Mouse (Mus musculus) yolk sac, embryonic 10.5 days (tissue): Measurements from ENCODE around the gene Tom1l1.

Experiments
- DNase-seq: peaks from one replicate; pipeline ENCODE4 v3.0.0-alpha.2; 2017; ENCODE audit warnings: low spot score

Tom1l1 gene

DNA sequence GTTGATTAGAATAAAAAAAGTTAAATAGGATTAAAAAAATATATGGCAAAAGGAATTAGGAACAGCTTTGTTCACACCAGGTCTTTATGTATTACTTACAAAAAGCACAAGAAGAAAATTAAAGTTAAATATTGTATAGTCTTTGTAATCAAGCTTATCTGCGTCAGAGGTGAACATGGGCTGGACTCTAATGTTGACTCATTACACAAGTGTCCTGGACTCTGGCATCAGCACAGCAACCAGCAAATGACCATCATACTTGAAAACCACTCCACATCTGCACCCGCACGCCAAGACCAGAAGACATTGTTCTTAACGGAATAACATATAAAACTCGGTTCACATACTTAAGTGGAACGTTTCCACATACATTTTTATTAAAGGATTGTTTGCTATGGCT, 20.8 kb downstream of the Tom1l1 start:
- peak; percentile 40 for DNase-seq

GRCm38 (mm10) chr11:90666916-90667315, 21.2 kb downstream of the Tom1l1 start:
- DNase-seq: no peak

- peak; percentile 75 for DNase-seq
Measured at GRCm38 (mm10) chr11:90666144-90666757, 21.9 kb downstream of the Tom1l1 start.

- DNase-seq: peak; percentile 67
Measured at GRCm38 (mm10) chr11:90665161-90665560, 23.0 kb downstream of the Tom1l1 start.

- DNase-seq: peak; percentile 61
Measured at GRCm38 (mm10) chr11:90664345-90664986, 23.7 kb downstream of the Tom1l1 start.

- DNase-seq: peak; percentile 29
Measured at GRCm38 (mm10) chr11:90663618-90664297, 24.4 kb downstream of the Tom1l1 start.

GRCm38 (mm10) chr11:90663052-90663451, 25.1 kb downstream of the Tom1l1 start:
- peak; percentile 29 for DNase-seq

DNA sequence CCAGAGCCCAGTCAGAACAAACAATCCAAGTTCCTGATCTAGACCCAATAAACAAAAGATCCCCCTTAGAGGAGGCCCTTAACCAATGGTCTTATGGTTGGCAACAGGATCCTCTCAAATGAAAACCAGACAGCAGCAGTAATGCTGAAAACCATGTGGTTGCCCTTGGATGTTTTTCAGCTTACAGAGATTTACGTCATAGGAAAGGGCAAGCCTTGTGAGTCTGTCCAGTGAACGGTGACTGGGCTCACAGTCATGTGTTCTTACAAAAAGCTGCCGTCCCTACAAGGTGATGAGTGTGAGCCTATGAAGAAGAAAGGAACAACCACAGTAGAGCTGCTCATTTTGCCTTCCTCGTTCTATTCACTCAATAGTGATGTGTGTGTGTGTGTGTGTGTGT, 27.5 kb downstream of the Tom1l1 start:
- no peak for DNase-seq

DNA sequence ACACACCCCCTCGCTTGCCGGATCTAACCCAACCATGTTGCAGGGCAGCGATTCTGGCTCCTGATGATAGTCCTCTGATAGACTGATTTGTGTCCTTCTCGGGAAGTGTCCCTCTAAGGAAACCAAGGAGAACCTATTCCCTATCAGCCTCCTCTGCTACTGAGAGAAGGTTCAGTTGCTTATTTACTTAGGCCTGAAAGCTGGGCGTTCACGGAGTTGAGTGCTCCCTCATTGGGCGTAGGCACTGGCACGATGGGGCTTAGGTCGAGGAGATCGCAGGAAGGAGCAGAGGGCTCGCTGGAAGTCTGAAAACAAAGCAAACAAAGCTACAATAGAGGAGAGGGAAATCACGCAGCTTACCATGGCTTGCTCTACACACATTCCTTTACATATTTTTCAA, 30.6 kb downstream of the Tom1l1 start:
- peak; percentile 26 for DNase-seq

GRCm38 (mm10) chr11:90652603-90653002, 35.6 kb downstream of the Tom1l1 start:
- no peak for DNase-seq

DNA sequence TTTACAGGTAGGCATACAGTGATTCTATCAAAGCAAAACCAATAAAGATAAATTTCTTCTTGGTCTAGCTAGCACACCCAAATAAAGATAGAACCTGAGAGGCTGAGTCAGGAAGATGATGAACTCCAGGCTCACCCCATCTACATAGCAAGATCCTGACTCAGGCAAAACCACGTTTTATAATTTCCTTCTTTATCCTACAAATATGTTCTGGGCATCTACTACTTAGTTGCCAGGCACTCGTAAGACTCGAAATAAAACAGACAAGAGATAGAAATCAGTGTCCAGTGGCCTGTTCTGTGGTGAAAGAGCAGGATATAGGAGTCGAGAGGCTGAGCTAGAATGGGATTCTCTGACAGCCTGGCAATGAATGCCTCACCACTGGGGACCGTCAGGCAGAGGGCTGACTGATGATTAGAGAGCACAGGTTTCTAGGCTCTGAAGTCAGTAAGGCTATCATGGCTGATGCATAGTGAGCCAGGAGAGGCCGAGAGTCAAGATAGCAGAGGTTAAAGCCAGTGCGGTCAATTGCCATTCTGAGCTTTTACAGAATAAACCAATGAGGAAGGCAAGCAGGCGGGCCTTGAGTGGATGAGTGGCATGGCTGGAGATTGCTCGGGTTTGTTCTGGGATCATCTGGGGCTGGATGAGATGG, 37.8 kb downstream of the Tom1l1 start:
- no peak for DNase-seq

DNA sequence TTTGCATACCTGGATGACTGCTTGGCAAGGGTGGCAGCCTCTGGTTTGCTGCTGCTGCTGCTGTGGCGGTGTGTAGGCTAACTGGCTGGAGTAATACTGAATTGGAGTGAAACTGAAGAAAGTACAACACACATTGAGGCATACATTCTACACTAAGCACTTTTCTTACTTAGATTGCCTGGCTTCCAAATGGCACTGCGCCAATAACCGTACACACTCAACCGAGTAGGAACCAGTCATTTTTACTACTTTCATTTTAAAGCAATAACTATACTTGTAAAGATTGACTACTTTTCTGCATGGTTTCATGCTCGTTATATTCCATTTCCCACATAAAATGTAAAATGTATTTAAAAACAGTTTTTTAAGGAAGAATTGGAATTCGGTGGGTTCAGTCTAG, 38.4 kb downstream of the Tom1l1 start:
- no peak for DNase-seq

DNA sequence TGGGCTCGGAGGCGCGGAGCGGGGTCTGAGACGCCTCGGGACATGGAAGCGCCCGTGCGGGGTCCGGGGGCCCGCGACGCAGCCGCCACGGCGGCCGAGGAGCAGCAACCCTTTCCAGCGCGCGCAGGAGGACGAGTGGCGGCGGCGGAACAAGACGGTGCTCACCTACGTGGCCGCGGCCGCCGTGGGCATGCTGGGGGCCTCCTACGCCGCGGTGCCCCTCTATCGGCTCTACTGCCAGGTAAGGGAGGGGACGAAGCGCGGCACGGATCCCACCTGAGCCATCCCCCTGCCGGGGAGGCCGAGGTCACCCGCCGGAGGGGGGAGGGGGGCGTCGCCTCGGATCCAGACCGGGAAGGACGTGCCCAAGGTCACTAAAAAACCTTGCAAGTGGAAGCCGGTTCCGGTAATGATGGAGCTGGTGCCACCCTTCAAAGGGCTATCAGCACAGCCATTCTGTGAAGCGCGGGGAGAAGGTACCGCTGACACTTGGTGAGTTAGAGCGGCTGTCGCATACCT, 49.8 kb downstream of the Tom1l1 start:
- DNase-seq: no peak

DNA sequence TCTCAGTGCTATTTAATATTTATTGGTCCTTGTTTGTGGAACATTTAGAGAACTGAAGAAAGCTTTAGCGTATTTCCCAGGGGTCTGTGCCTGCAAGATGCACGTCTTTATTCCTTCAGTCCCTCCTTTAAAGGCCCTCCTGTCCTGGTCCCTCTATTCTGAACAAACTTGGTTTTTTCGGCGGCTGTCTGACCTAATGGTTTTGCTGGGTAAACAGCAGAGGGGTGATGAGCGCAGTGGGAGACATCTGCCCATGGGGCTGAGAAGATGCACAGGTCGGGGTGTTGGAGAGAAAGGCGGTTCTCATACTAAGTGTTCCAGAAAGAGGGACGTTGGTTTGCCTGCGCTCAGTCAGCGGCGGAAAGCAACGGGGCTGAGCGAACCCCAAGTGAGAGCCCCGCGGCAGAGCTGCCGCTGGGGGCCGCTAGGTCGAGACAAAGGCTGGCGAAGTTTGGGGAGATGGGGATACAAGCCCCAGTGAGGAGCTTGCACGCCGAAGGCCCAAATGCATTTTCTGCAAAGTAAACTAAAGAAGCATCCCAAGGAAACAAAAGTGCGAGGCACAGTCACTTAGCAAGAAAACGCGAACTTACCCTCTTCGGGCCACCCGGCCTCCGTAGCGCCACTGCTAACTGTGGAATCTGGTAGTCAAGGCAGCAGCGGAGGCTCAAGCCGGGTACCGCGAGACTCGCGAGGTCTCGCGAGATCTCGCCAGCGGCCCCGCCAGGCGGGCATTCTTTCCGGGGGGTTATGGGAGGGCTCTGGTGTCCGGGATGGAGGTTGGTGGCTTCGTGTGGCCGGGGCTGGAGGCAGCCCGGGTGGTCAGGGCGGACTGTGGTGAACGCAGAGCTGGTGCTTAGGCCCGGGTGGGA, 50.5 kb downstream of the Tom1l1 start, which contains the start of the genes Stxbp4 and Cox11:
Gene Stxbp4 (minus strand): TSS at position 645 of the 872 bp plus-strand sequence.
Gene Cox11 (plus strand): TSS at position 734 of the 872 bp plus-strand sequence.
- peak; percentile 94 for DNase-seq

DNA sequence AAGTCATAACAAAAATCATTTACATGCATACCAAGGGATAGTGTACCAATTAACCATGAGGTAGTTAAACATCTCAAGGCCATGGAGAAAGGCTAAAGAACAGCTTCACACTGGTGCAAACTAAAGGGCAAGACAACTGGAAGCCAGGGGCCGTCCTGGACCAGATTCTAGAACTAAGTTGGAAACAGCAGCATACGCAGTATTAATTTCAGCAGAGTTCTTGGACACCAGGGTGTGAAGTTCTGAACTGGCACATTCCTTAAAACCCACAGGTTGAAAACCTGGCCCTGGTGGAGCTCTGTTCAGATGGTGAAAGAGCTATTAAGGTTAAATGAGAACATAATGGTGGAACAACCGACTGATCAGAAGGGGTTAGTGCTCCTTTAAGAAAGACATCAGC, 53.5 kb downstream of the Tom1l1 start:
- no peak for DNase-seq

GRCm38 (mm10) chr11:90632480-90632879, 55.7 kb downstream of the Tom1l1 start:
- no peak for DNase-seq

- no peak for DNase-seq
Measured at GRCm38 (mm10) chr11:90627751-90628150, 60.4 kb downstream of the Tom1l1 start.

GRCm38 (mm10) chr11:90625174-90625573, 63.0 kb downstream of the Tom1l1 start:
- no peak for DNase-seq

DNA sequence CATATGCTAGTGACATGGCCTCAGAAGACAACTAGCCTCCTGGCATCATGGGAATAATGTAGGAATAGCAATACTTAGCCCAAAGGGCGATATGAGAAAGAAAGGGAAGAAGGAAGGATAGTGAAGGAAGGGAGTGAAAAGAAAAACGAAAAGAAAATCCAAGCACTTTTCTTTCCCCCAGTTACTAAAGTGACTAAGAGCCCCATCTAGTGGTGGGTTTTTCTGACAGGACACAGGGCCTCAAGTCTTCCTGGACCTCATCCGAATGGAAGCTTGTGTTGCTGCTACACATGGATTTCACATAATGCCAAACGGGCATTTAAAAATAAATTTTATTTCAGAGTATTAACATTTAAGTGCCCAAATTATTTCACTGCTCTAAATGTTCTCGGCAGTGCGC, 64.7 kb downstream of the Tom1l1 start:
- no peak for DNase-seq

GRCm38 (mm10) chr11:90622500-90622899, 65.7 kb downstream of the Tom1l1 start:
- DNase-seq: no peak

GRCm38 (mm10) chr11:90622044-90622443, 66.1 kb downstream of the Tom1l1 start:
- no peak for DNase-seq
